ENCODE assay signal across 10 mouse cellular contexts in the genomic region with DNA sequence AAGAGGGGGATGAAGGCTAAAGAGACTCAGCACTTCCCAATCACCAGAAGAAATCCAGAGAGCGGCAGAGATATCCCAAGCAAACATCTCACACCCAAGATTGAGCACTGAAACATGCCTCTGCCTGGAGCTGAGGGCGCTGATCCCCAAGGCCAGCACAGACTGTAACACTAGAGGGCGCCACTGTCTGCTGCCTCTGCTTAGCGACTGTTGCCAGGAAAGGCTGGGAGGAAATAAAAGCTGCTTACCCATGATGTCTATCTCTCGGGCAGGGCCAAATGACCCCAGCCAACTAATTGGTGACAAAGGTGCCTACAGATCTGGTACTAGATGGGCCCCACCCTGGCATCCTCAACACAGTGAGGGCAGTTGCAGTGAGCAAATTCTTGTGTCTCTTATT. TPM values are rescaled to one million over a fixed set of nuclear protein-coding genes. Genes with fewer than 3 reads are reported as not detected.
DNase-seq lines count a peak whose midpoint lies in the region; ATAC-seq and TF ChIP-seq lines count a peak whose summit lies in the region.
"Had no signal": no experiment of that assay in that cellular context is flagged by ENCODE, and none has a peak within 500 bp of the region (broad histone marks: within the 10 kb centered on the region; RNA-seq: fewer than 3 reads in every experiment).

No protein-coding gene starts in this region.

- no peak overlapping the region for H3K27ac ChIP-seq in forebrain, embryonic 10.5 days
- H3K27ac ChIP-seq in forebrain, embryonic 12.5 days: no peak overlapping the region
- H3K27ac ChIP-seq in midbrain, postnatal 0 days (ENCODE audit: low read depth, low read length): no peak overlapping the region
- no peak overlapping the region for H3K27ac ChIP-seq in midbrain, embryonic 13.5 days
- H3K27ac ChIP-seq in intestine, embryonic 14.5 days (ENCODE audit: low read depth): no peak overlapping the region
- H3K27ac ChIP-seq in testis, adult 2 months (ENCODE audit: control insufficient read depth, insufficient read depth, low read depth, low read length): no peak overlapping the region
- H3K27ac ChIP-seq: liver, embryonic 13.5 days had no signal

- no peaks in the 10 kb centered on the region for H3K36me3 ChIP-seq in forebrain, embryonic 10.5 days (replicated peaks)
- H3K36me3 ChIP-seq in forebrain, embryonic 12.5 days (replicated peaks): no peaks in the 10 kb centered on the region
- H3K36me3 ChIP-seq in midbrain, postnatal 0 days (ENCODE audit: insufficient read depth, low read length): no peaks in the 10 kb centered on the region
- no peaks in the 10 kb centered on the region for H3K36me3 ChIP-seq in midbrain, embryonic 13.5 days
- no peaks in the 10 kb centered on the region for H3K36me3 ChIP-seq in intestine, embryonic 14.5 days (ENCODE audit: control insufficient read depth, insufficient read depth, low read length)
- H3K36me3 ChIP-seq in testis, adult 2 months (ENCODE audit: control insufficient read depth, insufficient read depth, low read length): no peaks in the 10 kb centered on the region
- H3K36me3 ChIP-seq: liver, embryonic 13.5 days had no signal

- WGBS in forebrain, embryonic 10.5 days: 38% methylated on average over 5 of the region's 5 CpGs
- WGBS in forebrain, embryonic 12.5 days: 32% methylated on average over 5 of the region's 5 CpGs
- 32% methylated on average over 5 of the region's 5 CpGs for WGBS in midbrain, postnatal 0 days
- 33% methylated on average over 5 of the region's 5 CpGs for WGBS in midbrain, embryonic 13.5 days
- 26% methylated on average over 5 of the region's 5 CpGs for WGBS in intestine, embryonic 14.5 days

- H3K9me3 ChIP-seq in forebrain, embryonic 10.5 days: no peaks in the 10 kb centered on the region; the same call in 1 of the 2 replicates
- H3K9me3 ChIP-seq in forebrain, embryonic 12.5 days: no peaks in the 10 kb centered on the region
- no peaks in the 10 kb centered on the region for H3K9me3 ChIP-seq in midbrain, postnatal 0 days (ENCODE audit: low read length)
- no peaks in the 10 kb centered on the region for H3K9me3 ChIP-seq in midbrain, embryonic 13.5 days
- no peaks in the 10 kb centered on the region for H3K9me3 ChIP-seq in intestine, embryonic 14.5 days (ENCODE audit: control insufficient read depth, low read length)
- H3K9me3 ChIP-seq: liver, embryonic 13.5 days had no signal

- no peak for TF ChIP-seq POLR2A in testis, adult 2 months (IDR thresholded peaks at IDR 0.05; ENCODE audit: control insufficient read depth, low read depth, low read length)

- H3K4me3 ChIP-seq in forebrain, embryonic 10.5 days: no peak overlapping the region
- no peak overlapping the region for H3K4me3 ChIP-seq in forebrain, embryonic 12.5 days (replicated peaks)
- no peak overlapping the region for H3K4me3 ChIP-seq in midbrain, postnatal 0 days (ENCODE audit: low read depth, low read length)
- H3K4me3 ChIP-seq in midbrain, embryonic 13.5 days (replicated peaks): no peak overlapping the region
- H3K4me3 ChIP-seq in intestine, embryonic 14.5 days (ENCODE audit: low read depth, low read length): no peak overlapping the region
- H3K4me3 ChIP-seq in testis, adult 2 months (ENCODE audit: control insufficient read depth, low read depth, low read length): no peak overlapping the region
- H3K4me3 ChIP-seq: liver, embryonic 13.5 days had no signal

- no peaks in the 10 kb centered on the region for H3K4me1 ChIP-seq in forebrain, embryonic 10.5 days
- H3K4me1 ChIP-seq in forebrain, embryonic 12.5 days: no peaks in the 10 kb centered on the region
- H3K4me1 ChIP-seq in midbrain, postnatal 0 days (ENCODE audit: insufficient read depth, low read length): peaks cover 3% of the 10 kb centered on the region; the same call in 1 of the 2 replicates
- no peaks in the 10 kb centered on the region for H3K4me1 ChIP-seq in midbrain, embryonic 13.5 days (replicated peaks)
- H3K4me1 ChIP-seq in intestine, embryonic 14.5 days (replicated peaks; ENCODE audit: control insufficient read depth, insufficient read depth, low read length): no peaks in the 10 kb centered on the region
- peaks cover 8% of the 10 kb centered on the region for H3K4me1 ChIP-seq in testis, adult 2 months (ENCODE audit: control insufficient read depth, insufficient read depth, low read length)
- H3K4me1 ChIP-seq: liver, embryonic 13.5 days had no signal

- DNase-seq in forebrain, embryonic 10.5 days (ENCODE audit: extremely low spot score, low spot score): peak; percentile 24
- DNase-seq in midbrain, postnatal 0 days (ENCODE audit: low spot score): no peak
- DNase-seq in intestine, embryonic 14.5 days (ENCODE audit: low spot score): peak; percentile 62
- no peak for DNase-seq in frontal cortex, postnatal 25 days (ENCODE audit: low spot score in 2 of 2)
- no peak for DNase-seq in spleen, postnatal 10 days (ENCODE audit: low spot score in 2 of 2)
- DNase-seq: liver, embryonic 13.5 days had no signal

- no peaks in the 10 kb centered on the region for H3K27me3 ChIP-seq in forebrain, embryonic 10.5 days (ENCODE audit: poor library complexity, severe bottlenecking)
- no peaks in the 10 kb centered on the region for H3K27me3 ChIP-seq in forebrain, embryonic 12.5 days
- H3K27me3 ChIP-seq in midbrain, postnatal 0 days (ENCODE audit: insufficient read depth, low read length): no peaks in the 10 kb centered on the region
- no peaks in the 10 kb centered on the region for H3K27me3 ChIP-seq in midbrain, embryonic 13.5 days
- no peaks in the 10 kb centered on the region for H3K27me3 ChIP-seq in intestine, embryonic 14.5 days (replicated peaks; ENCODE audit: control insufficient read depth, insufficient read depth, low read length)
- no peaks in the 10 kb centered on the region for H3K27me3 ChIP-seq in testis, adult 2 months (ENCODE audit: control insufficient read depth, insufficient read depth, low read length)
- H3K27me3 ChIP-seq: liver, embryonic 13.5 days had no signal

- H3K4me2 ChIP-seq in forebrain, embryonic 12.5 days: no peak overlapping the region
- H3K4me2 ChIP-seq in midbrain, postnatal 0 days (ENCODE audit: low read depth, low read length, poor library complexity, severe bottlenecking): no peak overlapping the region
- H3K4me2 ChIP-seq in midbrain, embryonic 13.5 days (replicated peaks): no peak overlapping the region
- no peak overlapping the region for H3K4me2 ChIP-seq in intestine, embryonic 14.5 days (ENCODE audit: low read length)
- H3K4me2 ChIP-seq: liver, embryonic 13.5 days had no signal

- peak; percentile 66 for TF ChIP-seq CTCF in midbrain, postnatal 0 days (IDR thresholded peaks at IDR 0.05)
- TF ChIP-seq CTCF in testis, adult 2 months (IDR thresholded peaks at IDR 0.05; ENCODE audit: control insufficient read depth, insufficient read depth, insufficient replicate concordance, low read depth, low read length): peak; percentile 96

- no peak overlapping the region for H3K9ac ChIP-seq in forebrain, embryonic 12.5 days
- H3K9ac ChIP-seq in midbrain, postnatal 0 days (replicated peaks; ENCODE audit: low read length, poor library complexity, severe bottlenecking): no peak overlapping the region
- H3K9ac ChIP-seq in midbrain, embryonic 13.5 days (replicated peaks): no peak overlapping the region
- no peak overlapping the region for H3K9ac ChIP-seq in intestine, embryonic 14.5 days (ENCODE audit: low read length)
- H3K9ac ChIP-seq: liver, embryonic 13.5 days had no signal

- ATAC-seq in forebrain, embryonic 12.5 days (ENCODE audit: low FRiP score): no peak
- ATAC-seq in midbrain, postnatal 0 days (ENCODE audit: low FRiP score): no peak
- ATAC-seq in midbrain, embryonic 13.5 days: no peak
- no peak for ATAC-seq in intestine, embryonic 14.5 days (replicated peaks; ENCODE audit: low FRiP score, low TSS enrichment, low read depth)

RNA-seq across cellular contexts. Expression of a gene that starts 11.9 kb away (rescaled TPM):
- not detected in 2 replicates for polyA plus RNA-seq in forebrain, embryonic 10.5 days (2016; fragmentation: Nextera tagmentation; extraction: Ambion mirVana)
- polyA plus RNA-seq in forebrain, embryonic 12.5 days (2016; fragmentation: Nextera tagmentation; extraction: Ambion mirVana): not detected in 2 replicates
- not detected in 2 replicates for total RNA-seq in midbrain, postnatal 0 days (2014; rRNA removed)
- polyA plus RNA-seq in midbrain, postnatal 0 days (2015; fragmentation: Nextera tagmentation; extraction: Ambion mirVana): not detected in 2 replicates
- polyA plus RNA-seq in midbrain, embryonic 13.5 days (2015; fragmentation: Nextera tagmentation; extraction: Ambion mirVana): not detected in 2 replicates
- not detected in 2 replicates for polyA plus RNA-seq in intestine, embryonic 14.5 days (2014; fragmentation: Nextera tagmentation; extraction: Ambion mirVana)
- not detected in 2 replicates for polyA plus RNA-seq in testis, adult 2 months (2012; rRNA removed)
- polyA plus RNA-seq: stomach, embryonic 14.5 days had no signal

RNA-seq across cellular contexts. Expression of a gene that starts 19.1 kb away (rescaled TPM):
- not detected in 2 replicates for polyA plus RNA-seq in forebrain, embryonic 10.5 days (2016; fragmentation: Nextera tagmentation; extraction: Ambion mirVana)
- polyA plus RNA-seq in forebrain, embryonic 12.5 days (2016; fragmentation: Nextera tagmentation; extraction: Ambion mirVana): not detected in 2 replicates
- total RNA-seq in midbrain, postnatal 0 days (2014; rRNA removed): not detected in 2 replicates
- polyA plus RNA-seq in midbrain, postnatal 0 days (2015; fragmentation: Nextera tagmentation; extraction: Ambion mirVana): not detected in 2 replicates
- 0.16 TPM in 1 of 2 replicates, not detected in the other for polyA plus RNA-seq in midbrain, embryonic 13.5 days (2015; fragmentation: Nextera tagmentation; extraction: Ambion mirVana)
- 5.3 and 9.2 TPM in 2 replicates for polyA plus RNA-seq in intestine, embryonic 14.5 days (2014; fragmentation: Nextera tagmentation; extraction: Ambion mirVana)
- polyA plus RNA-seq in testis, adult 2 months (2012; rRNA removed): 0.67 TPM in 1 of 2 replicates, not detected in the other

RNA-seq across cellular contexts. Expression of a gene that starts 35.7 kb away (rescaled TPM):
- polyA plus RNA-seq in forebrain, embryonic 10.5 days (2016; fragmentation: Nextera tagmentation; extraction: Ambion mirVana): not detected in 2 replicates
- polyA plus RNA-seq in forebrain, embryonic 12.5 days (2016; fragmentation: Nextera tagmentation; extraction: Ambion mirVana): not detected in 2 replicates
- total RNA-seq in midbrain, postnatal 0 days (2014; rRNA removed): 0.85 TPM in 1 of 2 replicates, not detected in the other
- polyA plus RNA-seq in midbrain, postnatal 0 days (2015; fragmentation: Nextera tagmentation; extraction: Ambion mirVana): 0.14 and 0.22 TPM in 2 replicates
- not detected in 2 replicates for polyA plus RNA-seq in midbrain, embryonic 13.5 days (2015; fragmentation: Nextera tagmentation; extraction: Ambion mirVana)
- polyA plus RNA-seq in intestine, embryonic 14.5 days (2014; fragmentation: Nextera tagmentation; extraction: Ambion mirVana): 0.04 TPM in 1 of 2 replicates, not detected in the other
- polyA plus RNA-seq in testis, adult 2 months (2012; rRNA removed): 0.91 and 1.0 TPM in 2 replicates
- polyA plus RNA-seq: liver, embryonic 13.5 days; stomach, embryonic 14.5 days had no signal

Comparison
In these comparisons a context has a peak if more than half of its experiments do, and no peak if none do; other contexts are left out.
1. DNase-seq: peak in forebrain, embryonic 10.5 days (single experiment) and intestine, embryonic 14.5 days (single experiment); none in midbrain, postnatal 0 days (single experiment), frontal cortex, postnatal 25 days (0 of 2) and spleen, postnatal 10 days (0 of 2).